ENCODE assay signal across 10 mouse cellular contexts in the genomic region with DNA sequence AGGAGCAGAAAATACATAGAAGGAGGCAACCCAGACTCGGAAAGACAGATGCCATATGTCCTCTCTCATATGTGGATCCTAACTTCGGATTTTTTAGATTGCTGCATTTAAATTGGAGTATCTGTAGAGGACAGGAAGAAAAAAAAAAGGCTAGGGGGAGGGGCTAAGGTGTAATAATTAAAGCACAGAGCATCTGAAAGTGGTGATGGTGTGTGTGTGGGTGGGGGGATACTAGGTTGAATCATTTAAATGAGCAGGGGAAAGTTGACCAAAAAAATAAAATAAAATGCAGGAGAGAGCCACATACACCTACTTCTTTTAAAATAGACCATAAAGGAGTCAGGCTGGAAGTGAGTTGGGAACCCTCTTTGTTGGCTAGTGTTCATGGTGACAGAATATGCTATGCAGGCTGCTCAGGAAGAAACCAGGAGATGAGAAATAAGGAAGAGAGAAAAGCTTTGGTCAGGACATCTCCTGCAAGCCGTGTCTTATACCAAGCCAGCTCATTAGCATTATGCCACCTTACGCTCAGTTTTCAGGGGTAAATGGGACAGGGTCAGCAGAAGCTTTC.
"Had no signal": no experiment of that assay in that cellular context is flagged by ENCODE, and none has a peak within 500 bp of the region (broad histone marks: within the 10 kb centered on the region; RNA-seq: fewer than 3 reads in every experiment).

No protein-coding gene starts in this region.

- ATAC-seq: liver, postnatal 0 days; lung, postnatal 0 days; midbrain, embryonic 13.5 days; midbrain, embryonic 15.5 days had no signal

- DNase-seq: liver, postnatal 0 days; lung, adult 2 months; lung, postnatal 14 days; lung, postnatal 36 days; thymus, adult 18-20 months; thymus, postnatal 14 days; thymus, postnatal 36 days had no signal
